Mouse (Mus musculus) gastrocnemius, postnatal 14 days (tissue): ENCODE measurements around the gene Srek1ip1. TPM values are rescaled to one million over a fixed set of nuclear protein-coding genes. Genes with fewer than 3 reads are reported as not detected.

Experiments used
- DNase-seq: peaks from one replicate; pipeline ENCODE4 v3.0.0; 2021; ENCODE audit warnings: mixed read lengths
- intact Hi-C: fragments of 180-260 bp; cut with DNase I; formaldehyde crosslinking; loops from one replicate; pipeline ENCODE4 v1.15.1; 2025; ENCODE audit warnings: low total_unique reads
- long read RNA-seq, 2 experiments: library from polyadenylated mRNA; stranded (forward); transcript quantifications; one replicate each; pipeline ENCODE4 v2.0.0; 2021
- total RNA-seq, 2 experiments: library from RNA; stranded (reverse); gene quantifications; 2 replicates each; pipeline ENCODE4 v1.2.3; 2021

The Srek1ip1 gene
- 10 to 100 TPM; 11.7 to 12.2 TPM for total RNA-seq
- long read RNA-seq, experiment 1, transcript Srek1ip1-201 (5 exons, 2,365 nt) = major isoform, 6 of 7 reads
- long read RNA-seq, experiment 1, partial matches to known transcripts = 0 of 7 reads
- long read RNA-seq, experiment 1, other reads (novel, unspliced or antisense) = 1 of 7 reads
- long read RNA-seq, experiment 2, transcript Srek1ip1-201 (5 exons, 2,365 nt) = major isoform, 10 of 12 reads
- long read RNA-seq, experiment 2, partial matches to known transcripts = 0 of 12 reads
- long read RNA-seq, experiment 2, other reads (novel, unspliced or antisense) = 1 of 12 reads

GRCm38 (mm10) chr13:104792184-104792583, at the start of gene Srek1ip1:
Gene Srek1ip1 (plus strand): TSS chr13:104792484.
- intact Hi-C loops = no loop called here
- DNase-seq = no peak

- no peak for DNase-seq
- intact Hi-C loops = no loop called here
Observed at GRCm38 (mm10) chr13:104742866-104743265, 49.4 kb upstream of the Srek1ip1 start.

- DNase-seq = no peak
- intact Hi-C loops = no loop called here
Observed at GRCm38 (mm10) chr13:104747032-104747431, 45.3 kb upstream of the Srek1ip1 start.

- no peak for DNase-seq
- intact Hi-C loops = no loop called here
Observed at GRCm38 (mm10) chr13:104759381-104759780, 32.9 kb upstream of the Srek1ip1 start.

- intact Hi-C loops = no loop called here
- no peak for DNase-seq
Observed at GRCm38 (mm10) chr13:104762401-104762800, 29.9 kb upstream of the Srek1ip1 start.

GRCm38 (mm10) chr13:104763193-104763592, 29.1 kb upstream of the Srek1ip1 start:
- intact Hi-C loops = no loop called here
- no peak for DNase-seq

GRCm38 (mm10) chr13:104779104-104779670, 13.1 kb upstream of the Srek1ip1 start:
- intact Hi-C loops = no loop called here
- DNase-seq = no peak

GRCm38 (mm10) chr13:104787260-104787659, 5.0 kb upstream of the Srek1ip1 start:
- intact Hi-C loops = loop anchor here (5.0 kb wide), 1 partner anchor 505 kb away; no protein-coding TSS in a partner anchor
- DNase-seq = no peak

GRCm38 (mm10) chr13:104789663-104790062, 2.6 kb upstream of the Srek1ip1 start:
- no peak for DNase-seq
- intact Hi-C loops = loop anchor here (5.0 kb wide), 1 partner anchor 507 kb away; no protein-coding TSS in a partner anchor

GRCm38 (mm10) chr13:104794421-104794820, 2.1 kb downstream of the Srek1ip1 start:
- intact Hi-C loops = no loop called here
- no peak for DNase-seq

GRCm38 (mm10) chr13:104799067-104799466, 6.8 kb downstream of the Srek1ip1 start:
- intact Hi-C loops = no loop called here
- no peak for DNase-seq

- no peak for DNase-seq
- intact Hi-C loops = no loop called here
Observed at GRCm38 (mm10) chr13:104799566-104800182, 7.4 kb downstream of the Srek1ip1 start.

GRCm38 (mm10) chr13:104805681-104806080, 13.4 kb downstream of the Srek1ip1 start:
- intact Hi-C loops = loop anchor here (5.0 kb wide), 1 partner anchor 132 kb away; no protein-coding TSS in a partner anchor

GRCm38 (mm10) chr13:104816270-104816634, 24.0 kb downstream of the Srek1ip1 start:
- DNase-seq = no peak
- intact Hi-C loops = no loop called here

More at GRCm38 (mm10) chr13:104805681-104806080, 13.4 kb downstream of the Srek1ip1 start:
- DNase-seq = no peak

GRCm38 (mm10) chr13:104816635-104817571, 24.6 kb downstream of the Srek1ip1 start, which contains the start of gene Cwc27:
Gene Cwc27 (minus strand): TSS chr13:104817142.
- peak; percentile 68 for DNase-seq
- intact Hi-C loops = no loop called here

- intact Hi-C loops = no loop called here
- DNase-seq = no peak
Observed at GRCm38 (mm10) chr13:104817696-104818095, 25.4 kb downstream of the Srek1ip1 start.

- no peak for DNase-seq
- intact Hi-C loops = no loop called here
Observed at GRCm38 (mm10) chr13:104821192-104821591, 28.9 kb downstream of the Srek1ip1 start.

GRCm38 (mm10) chr13:104821908-104822307, 29.6 kb downstream of the Srek1ip1 start:
- no peak for DNase-seq
- intact Hi-C loops = no loop called here

GRCm38 (mm10) chr13:104822411-104822838, 30.1 kb downstream of the Srek1ip1 start:
- peak; percentile 13 for DNase-seq
- intact Hi-C loops = no loop called here
